Mouse (Mus musculus) MEL (cell line): ENCODE data around the gene Schip1. TPM values are rescaled to one million over a fixed set of nuclear protein-coding genes. Genes with fewer than 3 reads are reported as not detected.

Experiments used
- DNase-seq: peaks from one replicate; pipeline ENCODE4 v3.0.0; 2011; ENCODE audit warnings: low read depth, low spot score
- H3K27ac ChIP-seq: 2 replicates; pipeline ENCODE4 v1.5.1; 2012; ENCODE audit warnings: low read depth, mild to moderate bottlenecking, control low read depth, low read length, moderate library complexity; ENCODE audit not compliant: control insufficient read depth
- H3K27me3 ChIP-seq, 2 experiments: fragments of 150-350 bp in 1 of 2; sonication (generic) in 1 of 2; 2 replicates each; pipeline ENCODE4 v1.6.1; 2012; ENCODE audit warnings: low read length in 2 of 2, mild to moderate bottlenecking in 2 of 2, improper control_type of control experiment in 1 of 2, moderate library complexity in 1 of 2; ENCODE audit not compliant: insufficient read depth in 2 of 2, control insufficient read depth in 1 of 2
- H3K36me3 ChIP-seq, 2 experiments: 2 replicates each; pipeline ENCODE4 v1.6.1; 2012 to 2014; ENCODE audit warnings: low read length in 2 of 2, improper control_type of control experiment in 1 of 2, inconsistent platforms in 1 of 2, mild to moderate bottlenecking in 1 of 2; ENCODE audit not compliant: insufficient read depth in 2 of 2, control insufficient read depth in 1 of 2
- H3K4me1 ChIP-seq, 2 experiments: fragments of 150-350 bp in 1 of 2; sonication (generic) in 1 of 2; 2 replicates each; pipeline ENCODE4 v1.6.1; 2012; ENCODE audit warnings: low read length in 2 of 2, improper control_type of control experiment in 1 of 2, mild to moderate bottlenecking in 1 of 2; ENCODE audit not compliant: insufficient read depth in 2 of 2, control insufficient read depth in 1 of 2
- H3K4me3 ChIP-seq, 2 experiments: fragments of 150-350 bp in 1 of 2; sonication (generic) in 1 of 2; 2 replicates each; pipeline ENCODE4 v1.5.1; 2012; ENCODE audit warnings: low read depth in 2 of 2, low read length in 2 of 2, mild to moderate bottlenecking in 2 of 2, moderate library complexity in 2 of 2, control low read depth in 1 of 2, improper control_type of control experiment in 1 of 2; ENCODE audit not compliant: control insufficient read depth in 1 of 2, insufficient read depth in 1 of 2
- H3K79me2 ChIP-seq: 2 replicates; pipeline ENCODE4 v1.6.1; 2012; ENCODE audit warnings: mild to moderate bottlenecking, low read length, moderate library complexity; ENCODE audit not compliant: control insufficient read depth, poor library complexity, insufficient read depth
- H3K9ac ChIP-seq: 2 replicates; pipeline ENCODE4 v1.6.1; 2012; ENCODE audit warnings: low read depth, mild to moderate bottlenecking, control low read depth, low read length, moderate library complexity; ENCODE audit not compliant: control insufficient read depth, poor library complexity, severe bottlenecking
- H3K9me3 ChIP-seq: fragments of 150-350 bp; sonication (generic); replicated peaks from 2 replicates; pipeline ENCODE4 v1.6.1; 2012; ENCODE audit warnings: mild to moderate bottlenecking, low read length, improper control_type of control experiment, moderate library complexity; ENCODE audit not compliant: insufficient read depth
- BHLHE40 ChIP-seq: IDR thresholded peaks from 2 replicates; pipeline ENCODE4 v1.6.1; 2012; ENCODE audit warnings: low read depth, mild to moderate bottlenecking, inconsistent platforms, low read length, improper control_type of control experiment, borderline replicate concordance
- CHD1 ChIP-seq: IDR thresholded peaks from 2 replicates; pipeline ENCODE4 v1.6.1; 2012; ENCODE audit warnings: low read depth, mild to moderate bottlenecking, inconsistent platforms, low read length, improper control_type of control experiment
- CHD2 ChIP-seq: IDR thresholded peaks from 2 replicates; pipeline ENCODE4 v1.6.1; 2011; ENCODE audit warnings: low read length, improper control_type of control experiment
- CTCF ChIP-seq, 3 experiments: IDR thresholded peaks in 2 of 3; conservative IDR thresholded peaks in 1 of 3; 2 replicates each; pipeline ENCODE4 v1.5.1; 2011 to 2012; ENCODE audit warnings: low read length in 3 of 3, low read depth in 2 of 3, mild to moderate bottlenecking in 2 of 3, improper control_type of control experiment in 1 of 3, inconsistent platforms in 1 of 3, mixed read lengths in 1 of 3, moderate library complexity in 1 of 3; ENCODE audit not compliant: control insufficient read depth in 1 of 3, insufficient read depth in 1 of 3, poor library complexity in 1 of 3, severe bottlenecking in 1 of 3
- ELF1 ChIP-seq: IDR thresholded peaks from 2 replicates; pipeline ENCODE4 v1.6.1; 2014; ENCODE audit warnings: low read depth, mild to moderate bottlenecking, inconsistent platforms, low read length, improper control_type of control experiment, moderate library complexity
- GATA1 ChIP-seq: IDR thresholded peaks from 2 replicates; pipeline ENCODE4 v1.6.1; 2011; ENCODE audit warnings: low read depth, low read length, improper control_type of control experiment
- HCFC1 ChIP-seq: IDR thresholded peaks from 2 replicates; pipeline ENCODE4 v1.6.1; 2012; ENCODE audit warnings: low read depth, mild to moderate bottlenecking, inconsistent platforms, low read length, improper control_type of control experiment, moderate library complexity
- JUND ChIP-seq: IDR thresholded peaks from 2 replicates; pipeline ENCODE4 v1.6.1; 2011; ENCODE audit warnings: low read depth, mild to moderate bottlenecking, improper control_type of control experiment, low read length
- KAT2A ChIP-seq: conservative IDR thresholded peaks from 2 replicates; pipeline ENCODE4 v1.6.1; 2012; ENCODE audit warnings: low read depth, low read length, improper control_type of control experiment, inconsistent platforms
- MAX ChIP-seq: IDR thresholded peaks from 2 replicates; pipeline ENCODE4 v1.6.1; 2011; ENCODE audit warnings: low read length, improper control_type of control experiment
- MAZ ChIP-seq: IDR thresholded peaks from 2 replicates; pipeline ENCODE4 v1.6.1; 2012; ENCODE audit warnings: low read depth, mild to moderate bottlenecking, inconsistent platforms, low read length, improper control_type of control experiment
- MEF2A ChIP-seq: IDR thresholded peaks from 2 replicates; pipeline ENCODE4 v1.6.1; 2014; ENCODE audit warnings: low read depth, mild to moderate bottlenecking, inconsistent platforms, low read length, improper control_type of control experiment; ENCODE audit not compliant: poor library complexity, insufficient replicate concordance, severe bottlenecking; ENCODE audit errors: extremely low read depth
- MXI1 ChIP-seq: IDR thresholded peaks from 2 replicates; pipeline ENCODE4 v1.6.1; 2011; ENCODE audit warnings: mild to moderate bottlenecking, low read depth, low read length, improper control_type of control experiment
- MYB ChIP-seq: IDR thresholded peaks from 2 replicates; pipeline ENCODE4 v1.6.1; 2011; ENCODE audit warnings: mild to moderate bottlenecking, low read depth, low read length, improper control_type of control experiment
- MYC ChIP-seq: IDR thresholded peaks from 2 replicates; pipeline ENCODE4 v1.6.1; 2011; ENCODE audit warnings: low read depth, mild to moderate bottlenecking, low read length, improper control_type of control experiment, moderate library complexity
- NRF1 ChIP-seq: IDR thresholded peaks from 2 replicates; pipeline ENCODE4 v1.6.1; 2014; ENCODE audit warnings: low read depth, mild to moderate bottlenecking, inconsistent platforms, low read length, improper control_type of control experiment, moderate library complexity; ENCODE audit not compliant: poor library complexity, insufficient read depth, severe bottlenecking
- POLR2A ChIP-seq, 2 experiments: IDR thresholded peaks; 2 replicates each; pipeline ENCODE4 v1.6.1; 2011 to 2012; ENCODE audit warnings: low read length in 2 of 2, mild to moderate bottlenecking in 2 of 2, control low read depth in 1 of 2, improper control_type of control experiment in 1 of 2, low read depth in 1 of 2, moderate library complexity in 1 of 2; ENCODE audit not compliant: control insufficient read depth in 1 of 2, insufficient read depth in 1 of 2, poor library complexity in 1 of 2
- POLR2AphosphoS5 ChIP-seq: IDR thresholded peaks from 2 replicates; pipeline ENCODE4 v1.6.1; 2012; ENCODE audit warnings: low read depth, borderline replicate concordance, mild to moderate bottlenecking, inconsistent platforms, low read length, moderate library complexity, mixed read lengths
- RAD21 ChIP-seq: IDR thresholded peaks from 2 replicates; pipeline ENCODE4 v1.6.1; 2011; ENCODE audit warnings: mild to moderate bottlenecking, low read depth, low read length, improper control_type of control experiment
- TAL1 ChIP-seq: IDR thresholded peaks from 2 replicates; pipeline ENCODE4 v1.6.1; 2012; ENCODE audit warnings: mild to moderate bottlenecking, inconsistent platforms, low read length, moderate library complexity, mixed read lengths
- TBP ChIP-seq: IDR thresholded peaks from 2 replicates; pipeline ENCODE4 v1.8.0; 2011; ENCODE audit warnings: low read depth, low read length, improper control_type of control experiment
- USF2 ChIP-seq, 2 experiments: IDR thresholded peaks; 2 replicates each; pipeline ENCODE4 v1.6.1; 2011 to 2012; ENCODE audit warnings: improper control_type of control experiment in 2 of 2, low read length in 2 of 2, borderline replicate concordance in 1 of 2, inconsistent platforms in 1 of 2, low read depth in 1 of 2, mild to moderate bottlenecking in 1 of 2; ENCODE audit not compliant: insufficient read depth in 1 of 2
- ZC3H11A ChIP-seq: IDR thresholded peaks from 2 replicates; pipeline ENCODE4 v1.6.1; 2012; ENCODE audit warnings: low read depth, mild to moderate bottlenecking, inconsistent platforms, low read length, improper control_type of control experiment
- polyA plus RNA-seq, 2 experiments: library from polyadenylated mRNA; stranded (reverse) in 1 of 2; unstranded in 1 of 2; fragments of >175 nt in 1 of 2; fragments of >200 nt in 1 of 2; gene quantifications; 2 replicates each; pipeline versions ENCODE4 v1.2.1 to v1.2.4; 2012; ENCODE audit warnings: low replicate concordance in 2 of 2, low read depth in 1 of 2; ENCODE audit not compliant: insufficient read length in 2 of 2, insufficient read depth in 1 of 2, missing spikeins in 1 of 2
- total RNA-seq: library from RNA; depleted of rRNA; stranded (reverse); fragments of 300-350 nt; gene quantifications from 2 replicates; pipeline ENCODE4 v1.2.3, GENCODE M21; 2012

Schip1 gene
- total and polyA plus RNA-seq, 3 experiments, result 10.1 to 12.4 TPM; not detected in 1

GRCm38 (mm10) chr3:68428081-68428480, 363.5 kb downstream of the Schip1 start:
- Histone ChIP-seq H3K9me3 (no peaks in the 10 kb centered on the region), H3K79me2 (no peaks in the 10 kb centered on the region), H3K36me3 (no peaks in the 10 kb centered on the region), H3K9ac (no peak overlapping the region), H3K4me3 (no peak overlapping the region), H3K27ac (no peak overlapping the region), H3K4me1 (no peaks in the 10 kb centered on the region), H3K27me3 (peaks cover 0 to 2% of the 10 kb centered on the region in 2 experiments; a peak in 1 of 4 replicates)
- DNase-seq, result no peak
- no peak for TF ChIP-seq USF2 (IDR thresholded peaks at IDR 0.05; ENCODE audit: borderline replicate concordance in 1 of 2, insufficient read depth in 1 of 2, low read depth in 1 of 2, low read length in 2 of 2)
- TF ChIP-seq TAL1, result no peak
- TF ChIP-seq POLR2AphosphoS5, result no peak
- TF ChIP-seq KAT2A, result no peak
- no peak for TF ChIP-seq HCFC1
- TF ChIP-seq RAD21, result no peak
- no peak for TF ChIP-seq CHD2
- no peak for TF ChIP-seq MXI1
- no peak for TF ChIP-seq ELF1
- TF ChIP-seq POLR2A (IDR thresholded peaks at IDR 0.05; ENCODE audit: control insufficient read depth in 1 of 2, insufficient read depth in 1 of 2, low read depth in 1 of 2, low read length in 2 of 2, poor library complexity in 1 of 2), result no peak
- no peak for TF ChIP-seq GATA1
- TF ChIP-seq CTCF (IDR thresholded peaks at IDR 0.05 in 2 of 3, conservative IDR thresholded peaks at IDR 0.05 in 1 of 3; ENCODE audit: control insufficient read depth in 1 of 3, insufficient read depth in 1 of 3, low read depth in 2 of 3, low read length in 3 of 3, poor library complexity in 1 of 3, severe bottlenecking in 1 of 3), result no peak
- no peak for TF ChIP-seq JUND
- TF ChIP-seq MYB, result no peak

DNA sequence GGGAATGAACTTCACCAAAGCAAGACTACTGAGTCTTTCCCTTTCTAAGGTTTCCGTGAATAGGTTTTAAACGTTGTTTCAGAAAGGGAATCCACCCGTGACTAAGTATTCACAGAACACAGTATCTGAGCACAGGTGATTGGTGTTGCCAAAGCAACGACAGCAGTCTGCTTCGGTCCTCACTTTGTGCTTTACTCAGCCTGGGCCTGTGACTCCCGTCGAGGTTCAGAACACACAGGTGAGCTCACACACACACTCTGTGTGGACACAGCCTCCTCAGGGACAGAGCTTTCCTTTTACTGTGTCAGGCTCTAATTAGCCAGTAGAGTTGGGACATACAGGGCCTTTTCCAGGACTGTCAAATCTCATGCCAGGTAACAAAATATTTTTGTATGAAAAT, 369.8 kb downstream of the Schip1 start:
- Histone ChIP-seq H3K4me3 (no peak overlapping the region), H3K79me2 (no peaks in the 10 kb centered on the region)
- DNase-seq, result no peak

More for the DNA sequence above, 369.8 kb downstream of the Schip1 start:
- Histone ChIP-seq H3K4me1 (no peaks in the 10 kb centered on the region), H3K9me3 (no peaks in the 10 kb centered on the region), H3K36me3 (no peaks in the 10 kb centered on the region), H3K27me3 (peaks cover 0 to 6% of the 10 kb centered on the region in 2 experiments; a peak in 3 of 4 replicates), H3K27ac (no peak overlapping the region), H3K9ac (no peak overlapping the region)
- TF ChIP-seq MYC (no peak), POLR2AphosphoS5 (no peak), BHLHE40 (no peak), RAD21 (no peak), CTCF (IDR thresholded peaks at IDR 0.05 in 2 of 3, conservative IDR thresholded peaks at IDR 0.05 in 1 of 3; ENCODE audit: control insufficient read depth in 1 of 3, insufficient read depth in 1 of 3, low read depth in 2 of 3, low read length in 3 of 3, poor library complexity in 1 of 3, severe bottlenecking in 1 of 3) (no peak), ZC3H11A (no peak), MAZ (no peak), MAX (no peak), CHD1 (no peak), TBP (no peak), MEF2A (no peak), CHD2 (no peak), GATA1 (no peak), NRF1 (no peak)
